Mouse (Mus musculus): Measurements from ENCODE around the gene H2-DMb2.
A peak's percentile ranks its signal among the peaks of the same experiment; 100 is the strongest.

H2-DMb2 gene

DNA sequence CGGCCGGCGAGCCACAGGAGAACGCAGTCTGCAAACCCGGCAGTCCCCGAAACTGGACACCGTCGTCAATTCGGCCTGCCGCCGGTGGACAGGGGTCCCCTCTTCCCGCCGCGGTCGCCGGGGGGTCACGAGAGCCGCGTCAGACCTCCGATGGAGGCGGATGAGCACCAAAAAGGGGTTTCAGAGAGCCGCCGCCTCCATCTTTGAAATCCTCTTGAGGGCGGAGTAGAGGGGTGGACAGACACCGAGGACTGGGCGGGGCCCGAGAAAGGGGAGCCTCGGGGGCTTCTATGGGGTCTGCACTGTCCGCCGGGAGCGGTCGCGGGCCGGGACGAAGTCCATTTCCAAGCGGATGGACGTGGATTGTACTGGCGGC lies 24.2 kb upstream of the H2-DMb2 start:
- no peak for DNase-seq (ENCODE audit: low spot score)

- peak; percentile 98 for DNase-seq (ENCODE audit: low spot score)
Observed at GRCm38 (mm10) chr17:34119249-34120179, 23.6 kb upstream of the H2-DMb2 start, which contains the start of gene H2-DMa. TSS of gene H2-DMa (plus strand) at chr17:34119541.

DNA sequence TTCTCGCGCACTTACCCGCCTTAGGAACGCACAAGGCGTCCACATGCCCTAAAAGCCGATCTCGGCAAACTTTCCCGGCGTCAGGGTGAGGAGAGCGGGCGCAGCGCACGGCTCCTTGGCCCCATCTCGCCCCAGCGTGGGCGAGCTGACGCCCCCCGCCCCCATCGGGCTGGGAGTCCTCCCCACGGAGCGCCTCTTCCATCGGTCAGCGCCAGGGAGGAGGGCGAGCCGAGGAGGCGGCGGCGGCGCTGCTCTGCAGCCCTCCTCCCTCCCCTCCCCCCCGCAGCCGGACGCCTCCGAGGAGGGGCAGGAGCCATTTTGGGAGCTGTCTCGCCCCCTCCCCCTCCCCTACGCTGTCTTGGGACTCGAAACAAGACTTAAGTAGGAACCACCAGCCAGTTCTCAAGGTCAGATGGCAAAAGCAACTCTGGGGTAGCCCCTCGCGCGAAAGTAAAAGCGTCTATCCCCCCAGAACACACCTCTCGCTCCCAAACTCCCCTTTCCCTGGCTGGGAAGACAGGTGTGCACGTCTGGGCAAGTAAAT lies 22.9 kb upstream of the H2-DMb2 start:
- peak; percentile 90 for DNase-seq (ENCODE audit: low spot score)

- DNase-seq (ENCODE audit: low spot score), result peak; percentile 75
Observed at GRCm38 (mm10) chr17:34120814-34121171, 22.3 kb upstream of the H2-DMb2 start.

- peak; percentile 87 for DNase-seq (ENCODE audit: low spot score)
Observed at GRCm38 (mm10) chr17:34121172-34121878, 21.8 kb upstream of the H2-DMb2 start.

DNA sequence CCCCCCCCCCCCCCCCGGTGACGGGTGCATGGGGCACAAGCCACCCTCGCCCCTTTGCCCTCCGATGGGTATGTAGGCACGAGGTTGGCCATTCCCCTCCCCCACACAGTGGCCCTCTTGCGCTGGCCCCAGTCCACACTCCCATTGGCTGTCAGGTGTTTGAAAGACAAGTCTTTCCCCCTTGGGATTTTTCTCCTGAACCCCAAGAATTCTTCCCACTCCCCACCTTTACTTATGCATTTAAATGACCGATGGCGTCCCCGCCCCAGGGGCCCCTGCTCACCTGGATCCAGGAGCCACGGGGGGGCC lies 21.3 kb upstream of the H2-DMb2 start:
- DNase-seq (ENCODE audit: low spot score), result peak; percentile 65

DNA sequence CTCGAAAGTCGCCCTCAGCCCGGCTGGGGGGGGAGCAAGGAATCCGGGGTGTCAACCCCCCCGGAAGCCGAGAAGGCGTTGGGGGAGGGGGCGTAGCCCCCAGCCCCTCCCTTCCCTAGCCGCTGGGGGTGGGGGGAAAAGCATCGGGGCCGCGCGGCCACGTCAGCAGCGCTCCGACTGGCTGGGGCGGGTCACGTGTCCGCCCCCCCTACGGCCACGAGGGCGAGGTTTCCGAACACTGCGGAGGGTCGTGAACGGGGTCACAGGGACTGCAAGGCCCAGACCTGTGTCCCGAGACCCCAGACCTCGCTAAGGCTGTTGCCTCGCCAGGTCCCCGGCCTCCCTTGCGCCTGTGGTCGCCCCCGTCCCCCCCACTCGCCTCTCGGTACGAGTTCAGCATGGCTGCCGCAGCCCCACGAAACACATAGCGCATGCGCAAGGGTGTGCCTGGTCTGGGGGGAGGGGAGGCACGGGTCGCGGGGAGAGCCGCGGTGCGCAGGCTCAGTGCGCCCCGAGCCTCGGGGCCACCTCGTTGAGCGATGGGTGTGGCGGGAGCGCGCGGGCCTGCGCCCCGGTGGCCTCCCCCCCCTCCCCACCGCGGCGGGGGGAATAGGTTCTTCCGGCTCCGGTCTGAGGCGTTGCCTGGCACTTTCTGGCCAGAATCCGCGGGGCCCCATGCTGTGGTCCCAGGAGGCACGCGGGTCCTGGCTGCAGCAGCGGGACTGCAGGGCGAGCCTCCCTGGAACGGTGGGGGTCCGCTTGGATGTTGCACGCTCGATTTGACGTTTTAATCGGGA lies 20.7 kb upstream of the H2-DMb2 start, which contains the start of gene Brd2:
Brd2 (minus strand) TSS at position 447 of the 797 bp plus-strand sequence.
- DNase-seq (ENCODE audit: low spot score), result peak; percentile 97

GRCm38 (mm10) chr17:34123111-34123510 lies 20.0 kb upstream of the H2-DMb2 start:
- no peak for DNase-seq (ENCODE audit: low spot score)

GRCm38 (mm10) chr17:34123518-34123917 lies 19.6 kb upstream of the H2-DMb2 start:
- no peak for DNase-seq (ENCODE audit: low spot score)

DNA sequence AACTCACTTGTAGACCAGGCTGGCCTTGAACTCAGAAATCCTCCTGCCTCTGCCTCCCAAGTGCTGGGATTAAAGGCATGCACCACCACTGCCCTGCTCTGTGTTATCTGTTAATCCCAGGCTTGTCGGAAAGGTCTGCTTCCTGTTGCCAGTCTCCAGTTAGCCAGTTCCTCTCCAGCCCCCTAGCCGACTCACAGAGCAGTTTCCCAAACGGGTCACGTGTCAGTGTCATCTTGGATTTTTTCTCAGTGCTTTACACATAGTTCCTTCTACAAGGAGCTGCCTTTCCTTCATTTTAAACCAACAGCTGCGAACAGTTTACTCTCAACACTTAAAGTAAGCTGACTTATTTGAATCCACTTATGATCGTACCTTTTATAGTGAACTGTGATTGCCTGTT lies 18.5 kb upstream of the H2-DMb2 start:
- no peak for DNase-seq (ENCODE audit: low spot score)

DNA sequence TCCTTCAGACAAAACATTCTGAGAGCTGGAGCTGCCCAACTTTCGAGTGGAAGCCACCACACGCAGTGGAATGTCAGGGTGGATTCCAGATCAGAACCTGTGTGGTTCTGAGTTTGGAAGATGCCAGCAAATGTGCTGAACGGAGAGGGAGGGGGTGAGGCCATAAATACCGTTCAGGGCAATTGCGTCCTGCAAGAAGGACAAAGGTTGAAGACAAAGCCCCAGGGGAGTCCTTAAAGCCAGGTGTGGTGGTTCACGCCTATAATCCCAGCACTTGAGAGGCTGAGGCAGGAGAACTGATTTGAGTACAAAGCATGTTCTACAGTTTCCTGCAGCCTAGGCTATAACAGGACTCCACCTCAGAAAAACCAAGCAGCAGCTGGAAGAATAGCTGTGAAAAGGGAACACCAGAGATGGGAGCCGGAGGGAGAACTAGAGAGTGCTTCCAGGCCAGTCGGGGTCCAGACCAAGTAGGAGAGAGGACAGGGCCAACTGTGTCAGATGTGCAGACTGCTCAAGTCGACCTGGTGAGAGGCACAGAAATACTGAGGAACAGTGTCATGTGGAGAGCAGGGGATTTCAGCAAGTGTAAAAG lies 16.2 kb upstream of the H2-DMb2 start:
- no peak for DNase-seq (ENCODE audit: low spot score)

DNA sequence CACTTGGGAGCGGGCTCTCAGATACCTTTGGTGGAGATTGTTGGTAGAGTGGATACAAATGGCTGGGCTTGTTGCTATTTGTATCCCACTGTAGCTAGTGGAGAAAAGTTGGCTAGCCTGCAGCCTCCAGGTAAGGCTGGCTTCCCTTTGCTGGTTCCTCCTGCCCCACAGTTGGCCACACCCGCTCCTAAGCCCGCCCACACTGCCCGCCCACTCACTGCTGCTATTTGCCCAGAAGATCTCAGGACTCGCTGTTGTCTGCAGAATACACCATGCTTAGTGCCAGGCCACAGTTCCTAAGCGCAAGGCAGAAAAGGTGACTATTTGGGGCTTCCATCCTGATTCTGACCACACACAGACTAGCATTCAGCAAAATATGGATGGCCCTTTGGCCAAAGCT lies 15.6 kb upstream of the H2-DMb2 start:
- DNase-seq (ENCODE audit: low spot score), result peak; percentile 32

GRCm38 (mm10) chr17:34128264-34128937 lies 14.7 kb upstream of the H2-DMb2 start:
- no peak for DNase-seq (ENCODE audit: low spot score)

- no peak for DNase-seq (ENCODE audit: low spot score)
Observed at GRCm38 (mm10) chr17:34128944-34129791, 13.9 kb upstream of the H2-DMb2 start.

- DNase-seq (ENCODE audit: low spot score), result no peak
Observed at GRCm38 (mm10) chr17:34130073-34130947, 12.8 kb upstream of the H2-DMb2 start.

GRCm38 (mm10) chr17:34131911-34132310 lies 11.2 kb upstream of the H2-DMb2 start:
- no peak for DNase-seq (ENCODE audit: low spot score)

GRCm38 (mm10) chr17:34133289-34133688 lies 9.8 kb upstream of the H2-DMb2 start:
- no peak for DNase-seq (ENCODE audit: low spot score)

GRCm38 (mm10) chr17:34134451-34134850 lies 8.7 kb upstream of the H2-DMb2 start:
- no peak for DNase-seq (ENCODE audit: low spot score)

Measured in ovary, adult 18-20 months (tissue).